Mouse (Mus musculus): ENCODE data around the gene Tns2. TPM values are rescaled to one million over a fixed set of nuclear protein-coding genes. Genes with fewer than 3 reads are reported as not detected.

Gene Tns2
- polyA plus RNA-seq, 1 experiment = 1.4 TPM

GRCm38 (mm10) chr15:102101672-102102541 lies 1.7 kb downstream of the Tns2 start:
- Histone ChIP-seq H3K27ac (ENCODE audit: insufficient read depth, low read depth, low read length) (no peak overlapping the region), H3K4me3 (ENCODE audit: insufficient read depth, low read length) (no peak overlapping the region), H3K4me1 (ENCODE audit: control insufficient read depth, insufficient read depth, low read length) (peaks cover 11% of the 10 kb centered on the region; the same call in 1 of the 2 replicates)
- TF ChIP-seq POLR2A (IDR thresholded peaks at IDR 0.05; ENCODE audit: borderline replicate concordance, low read depth, low read length) = no peak
- no peak for TF ChIP-seq CTCF (IDR thresholded peaks at IDR 0.05; ENCODE audit: low read depth, low read length)

DNA sequence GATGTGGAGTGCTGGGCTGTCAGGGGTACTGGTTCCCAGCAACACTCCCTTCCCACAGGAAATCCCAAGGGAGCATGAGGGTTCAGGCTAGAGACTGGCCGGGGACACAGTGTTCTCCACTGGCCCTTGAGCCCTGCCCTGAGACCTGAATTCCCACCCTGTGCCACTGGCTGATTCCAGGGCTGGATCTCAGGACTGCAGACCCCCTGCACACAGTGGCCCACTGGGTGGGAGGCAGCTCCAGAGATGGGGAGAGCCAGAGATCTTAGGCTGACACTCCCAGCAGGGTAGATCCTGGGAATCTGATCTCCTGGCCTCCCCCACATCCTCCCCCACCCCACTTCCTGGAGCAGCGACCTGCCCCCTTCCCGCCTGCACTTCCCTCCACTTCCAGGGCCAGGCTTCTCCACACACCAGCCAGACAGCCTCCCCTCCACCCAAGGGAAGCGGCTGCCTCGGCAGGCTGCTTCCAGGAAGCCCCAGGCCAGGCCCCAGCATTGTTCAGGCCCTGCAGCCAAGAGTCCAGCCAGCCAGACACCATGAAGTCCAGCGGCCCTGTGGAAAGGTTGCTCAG lies 2.4 kb downstream of the Tns2 start:
- Histone ChIP-seq H3K4me3 (ENCODE audit: insufficient read depth, low read length) (no peak overlapping the region), H3K27ac (ENCODE audit: insufficient read depth, low read depth, low read length) (no peak overlapping the region), H3K4me1 (ENCODE audit: control insufficient read depth, insufficient read depth, low read length) (peaks cover 5% of the 10 kb centered on the region; the same call in 1 of the 2 replicates)
- TF ChIP-seq CTCF (IDR thresholded peaks at IDR 0.05; ENCODE audit: low read depth, low read length) (no peak), POLR2A (IDR thresholded peaks at IDR 0.05; ENCODE audit: borderline replicate concordance, low read depth, low read length) (no peak)

DNA sequence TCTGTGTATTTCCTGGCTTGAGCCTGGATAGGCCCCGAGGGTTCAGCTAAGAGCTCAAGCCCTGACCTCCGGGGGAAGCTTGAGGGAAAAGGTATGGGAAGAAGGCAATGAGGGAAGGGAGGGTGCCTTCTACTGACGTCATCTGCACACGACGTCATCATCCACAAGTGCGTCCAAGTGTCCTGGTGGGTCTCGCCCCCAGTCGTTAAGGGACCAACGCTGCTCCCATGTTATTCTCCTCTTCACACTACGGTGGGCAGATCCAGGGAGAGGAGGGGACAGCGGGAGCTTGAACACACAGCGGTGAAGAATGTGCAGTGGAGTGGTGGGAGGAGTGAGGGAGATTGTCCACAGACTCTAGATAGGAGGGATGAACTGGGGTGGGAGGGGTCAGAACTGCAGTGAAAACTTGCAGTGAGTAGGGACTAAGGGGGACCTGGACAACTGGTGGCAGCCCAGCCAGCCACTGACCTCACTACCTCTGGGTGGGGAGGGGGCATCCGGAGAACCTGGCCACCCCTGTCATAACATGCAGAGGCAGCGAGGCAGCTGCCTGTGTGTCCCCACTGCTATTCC lies 3.2 kb downstream of the Tns2 start:
- H3K4me1 ChIP-seq (ENCODE audit: control insufficient read depth, insufficient read depth, low read length) = peaks cover 5% of the 10 kb centered on the region; the same call in 1 of the 2 replicates
- no peak overlapping the region for H3K4me3 ChIP-seq (ENCODE audit: insufficient read depth, low read length)
- TF ChIP-seq CTCF (IDR thresholded peaks at IDR 0.05; ENCODE audit: low read depth, low read length) = no peak
- TF ChIP-seq POLR2A (IDR thresholded peaks at IDR 0.05; ENCODE audit: borderline replicate concordance, low read depth, low read length) = no peak
- H3K27ac ChIP-seq (ENCODE audit: insufficient read depth, low read depth, low read length) = no peak overlapping the region

GRCm38 (mm10) chr15:102103947-102104555 lies 3.8 kb downstream of the Tns2 start:
- TF ChIP-seq CTCF (IDR thresholded peaks at IDR 0.05; ENCODE audit: low read depth, low read length) = no peak
- no peak for TF ChIP-seq POLR2A (IDR thresholded peaks at IDR 0.05; ENCODE audit: borderline replicate concordance, low read depth, low read length)
- no peak overlapping the region for H3K27ac ChIP-seq (ENCODE audit: insufficient read depth, low read depth, low read length)
- no peak overlapping the region for H3K4me3 ChIP-seq (ENCODE audit: insufficient read depth, low read length)
- H3K4me1 ChIP-seq (ENCODE audit: control insufficient read depth, insufficient read depth, low read length) = peaks cover 5% of the 10 kb centered on the region; the same call in 1 of the 2 replicates

DNA sequence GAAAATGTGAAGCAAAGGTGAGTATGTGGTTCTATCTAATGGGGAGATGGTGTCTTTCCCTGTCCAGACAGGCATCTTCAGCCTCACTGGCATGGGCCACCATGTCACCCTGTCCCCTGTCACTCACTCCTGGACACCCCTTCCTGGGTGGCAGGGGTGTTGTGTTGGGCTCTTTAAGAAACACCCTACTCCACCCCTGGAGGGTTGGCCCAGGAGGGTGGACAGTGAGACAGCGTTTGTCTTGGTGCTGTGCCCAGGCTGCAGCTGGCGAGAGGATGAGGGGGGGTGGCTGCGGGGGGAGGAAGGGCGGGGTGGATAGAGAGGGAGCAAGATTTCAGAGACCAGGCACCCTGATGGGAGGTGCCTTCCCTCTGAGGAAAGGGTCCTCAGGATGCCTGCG lies 5.1 kb downstream of the Tns2 start:
- H3K4me1 ChIP-seq (ENCODE audit: control insufficient read depth, insufficient read depth, low read length) = no peaks in the 10 kb centered on the region
- no peak overlapping the region for H3K4me3 ChIP-seq (ENCODE audit: insufficient read depth, low read length)
- no peak for TF ChIP-seq CTCF (IDR thresholded peaks at IDR 0.05; ENCODE audit: low read depth, low read length)
- no peak for TF ChIP-seq POLR2A (IDR thresholded peaks at IDR 0.05; ENCODE audit: borderline replicate concordance, low read depth, low read length)
- no peak overlapping the region for H3K27ac ChIP-seq (ENCODE audit: insufficient read depth, low read depth, low read length)

GRCm38 (mm10) chr15:102105764-102106730 lies 5.8 kb downstream of the Tns2 start:
- Histone ChIP-seq H3K27ac (ENCODE audit: insufficient read depth, low read depth, low read length) (no peak overlapping the region), H3K4me1 (ENCODE audit: control insufficient read depth, insufficient read depth, low read length) (no peaks in the 10 kb centered on the region), H3K4me3 (ENCODE audit: insufficient read depth, low read length) (no peak overlapping the region)
- no peak for TF ChIP-seq CTCF (IDR thresholded peaks at IDR 0.05; ENCODE audit: low read depth, low read length)
- TF ChIP-seq POLR2A (IDR thresholded peaks at IDR 0.05; ENCODE audit: borderline replicate concordance, low read depth, low read length) = no peak

DNA sequence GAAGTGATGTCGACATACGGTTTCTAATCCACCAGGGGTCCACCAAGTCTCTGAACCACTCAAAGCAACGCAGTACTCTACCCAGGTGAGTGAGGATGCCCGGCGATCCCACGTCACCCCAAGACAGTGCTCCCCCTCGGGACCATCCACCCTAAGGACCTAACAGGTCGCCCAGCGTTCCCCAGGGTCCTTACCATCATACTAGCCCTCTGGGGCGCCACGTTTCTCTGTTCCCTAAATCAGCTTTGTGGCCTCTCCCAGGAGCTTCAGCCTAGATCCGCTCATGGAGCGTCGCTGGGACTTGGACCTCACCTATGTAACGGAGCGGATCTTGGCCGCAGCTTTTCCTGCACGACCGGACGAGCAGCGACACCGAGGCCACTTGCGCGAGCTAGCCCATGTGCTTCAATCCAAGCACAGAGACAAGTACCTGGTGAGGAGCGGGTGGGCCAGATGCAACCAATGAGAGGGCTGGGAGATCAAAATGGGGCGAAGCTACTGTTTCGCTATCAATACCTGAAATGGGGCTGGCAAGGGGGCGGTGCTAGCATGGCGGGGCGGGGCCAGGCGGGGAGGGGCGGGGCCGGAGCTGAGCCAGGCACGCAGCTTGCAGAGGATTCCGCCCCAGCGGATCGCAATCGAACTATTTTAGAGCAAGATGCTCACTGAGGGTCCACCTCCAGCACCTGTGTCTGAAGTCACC lies 6.7 kb downstream of the Tns2 start:
- no peak overlapping the region for H3K4me3 ChIP-seq (ENCODE audit: insufficient read depth, low read length)
- H3K27ac ChIP-seq (ENCODE audit: insufficient read depth, low read depth, low read length) = no peak overlapping the region
- no peaks in the 10 kb centered on the region for H3K4me1 ChIP-seq (ENCODE audit: control insufficient read depth, insufficient read depth, low read length)
- TF ChIP-seq CTCF (IDR thresholded peaks at IDR 0.05; ENCODE audit: low read depth, low read length) (no peak), POLR2A (IDR thresholded peaks at IDR 0.05; ENCODE audit: borderline replicate concordance, low read depth, low read length) (no peak)

DNA sequence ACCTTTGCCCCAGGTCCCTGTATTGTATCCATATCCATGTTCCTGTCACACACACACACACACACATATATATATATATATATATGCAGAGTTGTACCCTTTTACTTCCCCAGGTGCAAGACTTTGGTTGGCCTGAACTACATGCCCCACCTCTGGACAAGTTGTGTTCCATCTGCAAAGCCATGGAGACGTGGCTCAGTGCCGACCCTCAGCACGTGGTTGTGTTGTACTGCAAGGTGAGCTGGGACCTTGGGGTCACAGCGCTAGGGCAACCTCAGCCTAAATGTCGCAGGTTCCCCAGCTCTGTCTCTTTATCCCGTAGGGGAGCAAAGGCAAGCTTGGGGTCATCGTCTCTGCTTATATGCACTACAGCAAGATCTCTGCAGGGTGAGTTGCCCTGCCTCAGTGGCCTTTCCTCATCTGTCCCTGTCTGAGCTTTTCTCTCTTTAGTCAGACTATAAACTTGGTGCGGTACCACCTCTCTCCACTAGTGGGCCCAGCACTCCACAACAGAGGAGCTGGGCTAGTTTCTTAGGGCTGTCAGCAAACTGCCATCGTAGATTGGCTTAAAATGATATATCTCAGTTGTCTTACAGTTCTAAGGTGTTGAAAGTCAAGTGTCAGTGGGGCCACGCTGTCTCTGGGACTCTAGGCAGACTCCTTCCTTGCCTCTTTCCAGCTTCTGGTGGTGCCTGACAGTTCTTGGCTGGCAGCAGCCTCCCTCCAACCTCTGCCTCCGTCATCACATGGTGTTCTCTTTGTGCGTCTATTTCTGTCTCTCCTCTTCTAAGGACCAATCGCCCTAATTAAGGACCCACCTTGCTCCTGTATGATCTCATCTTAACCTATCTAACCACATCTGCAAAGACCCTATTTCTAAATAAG lies 7.7 kb downstream of the Tns2 start:
- Histone ChIP-seq H3K27ac (ENCODE audit: insufficient read depth, low read depth, low read length) (no peak overlapping the region), H3K4me3 (ENCODE audit: insufficient read depth, low read length) (no peak overlapping the region), H3K4me1 (ENCODE audit: control insufficient read depth, insufficient read depth, low read length) (no peaks in the 10 kb centered on the region)
- TF ChIP-seq CTCF (IDR thresholded peaks at IDR 0.05; ENCODE audit: low read depth, low read length) = peak; percentile 57
- TF ChIP-seq POLR2A (IDR thresholded peaks at IDR 0.05; ENCODE audit: borderline replicate concordance, low read depth, low read length) = no peak

Measured in bone marrow macrophage, adult 2 months (primary cell).